Mouse (Mus musculus) CD4-positive, CD25-positive, alpha-beta regulatory T cell, adult 2 months (primary cell): ENCODE data around the gene Lyzl4.

ENCODE experiments used
- DNase-seq: peaks from one replicate; pipeline ENCODE4 v3.0.0-alpha.2; 2012; ENCODE audit warnings: low read depth, low spot score

The Lyzl4 gene

DNA sequence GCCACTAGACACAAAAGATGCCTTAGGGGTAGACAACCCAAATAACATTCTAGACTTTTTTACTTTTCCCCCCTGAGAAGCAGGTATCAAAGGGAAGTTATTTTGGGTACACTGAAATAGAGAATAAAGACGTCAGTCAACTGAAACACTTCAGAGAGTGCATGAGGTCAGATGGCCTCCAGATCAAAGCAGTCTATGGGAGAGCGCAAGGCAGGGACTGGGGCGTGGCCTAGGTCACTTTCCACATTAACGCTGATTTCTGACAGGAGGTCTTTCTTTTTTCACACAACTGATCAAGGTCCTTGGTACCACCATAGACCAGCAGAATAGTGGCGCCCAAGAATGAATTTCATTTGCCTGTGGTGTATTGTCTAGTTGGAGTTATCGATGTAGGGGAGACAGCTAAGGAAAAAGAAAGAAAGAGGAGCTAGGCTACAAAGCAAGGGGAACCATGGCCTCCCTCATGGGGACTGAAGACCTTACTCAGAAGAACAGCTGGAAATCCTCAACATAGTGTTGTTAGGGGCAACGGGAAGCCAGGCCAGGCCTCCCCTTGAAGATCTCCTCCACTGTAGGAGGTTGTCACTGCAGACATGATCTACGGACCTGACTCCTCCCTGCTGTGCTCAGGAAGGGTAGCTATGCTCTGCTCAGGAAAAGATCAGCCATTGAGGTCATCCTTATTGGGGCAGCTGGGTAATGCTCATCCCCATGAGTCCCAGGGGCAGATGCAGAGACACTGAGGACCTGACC is 113.1 kb downstream of the Lyzl4 start:
- no peak for DNase-seq
